Mouse (Mus musculus): ENCODE results near the gene Bcl3.

Gene Bcl3

GRCm38 (mm10) chr7:19822604-19823058, at the start of gene Bcl3:
Gene Bcl3 (minus strand): TSS chr7:19822770.
- peak; percentile 65 for DNase-seq

GRCm38 (mm10) chr7:19871943-19872601, 49.5 kb upstream of the Bcl3 start:
- peak; percentile 87 for DNase-seq

GRCm38 (mm10) chr7:19871137-19871621, 48.6 kb upstream of the Bcl3 start:
- DNase-seq, result peak; percentile 50

GRCm38 (mm10) chr7:19867751-19868399, 45.3 kb upstream of the Bcl3 start:
- no peak for DNase-seq

GRCm38 (mm10) chr7:19866490-19866889, 43.9 kb upstream of the Bcl3 start:
- no peak for DNase-seq

GRCm38 (mm10) chr7:19865246-19866036, 42.9 kb upstream of the Bcl3 start:
- DNase-seq, result no peak

GRCm38 (mm10) chr7:19864241-19864640, 41.7 kb upstream of the Bcl3 start:
- no peak for DNase-seq

- no peak for DNase-seq
These were observed 38.6 kb upstream of the Bcl3 start, which contains the start of gene Ceacam16 for GRCm38 (mm10) chr7:19861199-19861598. Gene Ceacam16 (minus strand): TSS chr7:19861299.

GRCm38 (mm10) chr7:19859740-19860139, 37.2 kb upstream of the Bcl3 start:
- DNase-seq, result peak; percentile 56

- no peak for DNase-seq
These were observed 33.7 kb upstream of the Bcl3 start for GRCm38 (mm10) chr7:19856283-19856682.

GRCm38 (mm10) chr7:19855663-19856062, 33.1 kb upstream of the Bcl3 start:
- no peak for DNase-seq

- no peak for DNase-seq
These were observed 31.0 kb upstream of the Bcl3 start for GRCm38 (mm10) chr7:19853526-19853925.

GRCm38 (mm10) chr7:19851858-19852570, 29.4 kb upstream of the Bcl3 start, which contains the start of gene Gm19345:
Gene Gm19345 (plus strand): TSS chr7:19852003.
- peak; percentile 74 for DNase-seq

GRCm38 (mm10) chr7:19844521-19845171, 22.1 kb upstream of the Bcl3 start:
- peak; percentile 81 for DNase-seq

GRCm38 (mm10) chr7:19843561-19843960, 21.0 kb upstream of the Bcl3 start:
- peak; percentile 88 for DNase-seq

GRCm38 (mm10) chr7:19842885-19843504, 20.4 kb upstream of the Bcl3 start:
- DNase-seq, result peak; percentile 57

- peak; percentile 71 for DNase-seq
These were observed 19.3 kb upstream of the Bcl3 start for GRCm38 (mm10) chr7:19841686-19842413.

- no peak for DNase-seq
These were observed 18.4 kb upstream of the Bcl3 start for GRCm38 (mm10) chr7:19840936-19841335.

- DNase-seq, result no peak
These were observed 17.8 kb upstream of the Bcl3 start for GRCm38 (mm10) chr7:19840371-19840770.

GRCm38 (mm10) chr7:19836843-19837242, 14.3 kb upstream of the Bcl3 start:
- DNase-seq, result no peak

GRCm38 (mm10) chr7:19834055-19834454, 11.5 kb upstream of the Bcl3 start:
- DNase-seq, result no peak
